ENCODE assay signal across 9 mouse cellular contexts in the genomic region with DNA sequence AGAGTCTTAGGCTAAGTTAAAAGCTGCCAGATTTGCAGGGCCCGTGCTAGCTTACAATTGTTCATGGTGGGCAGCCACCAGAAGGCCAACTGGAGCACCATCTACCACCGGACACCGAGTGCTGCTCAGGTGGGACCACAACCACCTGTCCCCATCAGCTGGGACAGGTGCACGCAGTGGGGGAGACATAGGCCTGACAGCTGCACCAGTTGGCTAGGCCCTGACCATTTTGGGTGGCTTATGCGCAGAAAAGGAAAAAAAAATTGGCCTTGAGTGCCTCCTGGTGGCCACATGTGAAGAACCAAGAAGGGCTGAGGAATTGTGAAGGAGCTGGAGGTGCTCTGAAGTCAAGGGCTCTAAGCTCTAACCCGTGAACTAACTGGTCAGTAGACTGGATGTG. TPM values are rescaled to one million over a fixed set of nuclear protein-coding genes. Genes with fewer than 3 reads are reported as not detected.
A peak's percentile ranks its signal among the peaks of the same experiment; 100 is the strongest.
DNase-seq lines count a peak whose midpoint lies in the region; ATAC-seq lines count a peak whose summit lies in the region.
"Had no signal": no experiment of that assay in that cellular context is flagged by ENCODE, and none has a peak within 500 bp of the region (broad histone marks: within the 10 kb centered on the region; RNA-seq: fewer than 3 reads in every experiment).

No protein-coding gene starts in this region.

- WGBS in kidney, embryonic 16.5 days = 30% methylated on average over 6 of the region's 6 CpGs
- WGBS in embryonic facial prominence, embryonic 15.5 days = 30% methylated on average over 6 of the region's 6 CpGs
- 29% methylated on average over 6 of the region's 6 CpGs for WGBS in heart, embryonic 15.5 days

- H3K4me3 ChIP-seq in kidney, embryonic 16.5 days (ENCODE audit: low read length) = no peak overlapping the region
- no peak overlapping the region for H3K4me3 ChIP-seq in embryonic facial prominence, embryonic 15.5 days (replicated peaks)
- no peak overlapping the region for H3K4me3 ChIP-seq in heart, embryonic 15.5 days
- H3K4me3 ChIP-seq: limb, embryonic 15.5 days had no signal

- ATAC-seq in kidney, embryonic 16.5 days (ENCODE audit: low FRiP score, low TSS enrichment) = no peak
- no peak for ATAC-seq in embryonic facial prominence, embryonic 15.5 days (ENCODE audit: insufficient number of reproducible peaks, low FRiP score, low TSS enrichment, low read depth)
- ATAC-seq in heart, embryonic 15.5 days (replicated peaks; ENCODE audit: insufficient number of reproducible peaks, insufficient read depth, low FRiP score, low read depth) = peak; percentile 4

- peak; percentile 81 for DNase-seq in kidney, adult 18-20 months
- DNase-seq in adrenal gland, postnatal 36 days = peak; percentile 60 to 76
- peak; percentile 75 to 82 for DNase-seq in kidney, postnatal 25 days
- DNase-seq in lung, postnatal 4 days = peak; percentile 65 to 85
- DNase-seq in retina, postnatal 7 days (ENCODE audit: low read depth, low spot score) = peak; percentile 74

- no peak overlapping the region for H3K27ac ChIP-seq in kidney, embryonic 16.5 days (ENCODE audit: low read length)
- H3K27ac ChIP-seq in embryonic facial prominence, embryonic 15.5 days (replicated peaks) = peak overlapping the region; percentile 66; the same call in 1 of the 2 replicates
- no peak overlapping the region for H3K27ac ChIP-seq in heart, embryonic 15.5 days
- H3K27ac ChIP-seq: limb, embryonic 15.5 days had no signal

- H3K27me3 ChIP-seq in kidney, embryonic 16.5 days (ENCODE audit: insufficient read depth, low read length) = no peaks in the 10 kb centered on the region
- H3K27me3 ChIP-seq in embryonic facial prominence, embryonic 15.5 days = no peaks in the 10 kb centered on the region
- H3K27me3 ChIP-seq in heart, embryonic 15.5 days = no peaks in the 10 kb centered on the region
- H3K27me3 ChIP-seq: limb, embryonic 15.5 days had no signal

- H3K9me3 ChIP-seq in kidney, embryonic 16.5 days (ENCODE audit: low read length) = no peaks in the 10 kb centered on the region
- no peaks in the 10 kb centered on the region for H3K9me3 ChIP-seq in embryonic facial prominence, embryonic 15.5 days (replicated peaks)
- H3K9me3 ChIP-seq in heart, embryonic 15.5 days (replicated peaks) = no peaks in the 10 kb centered on the region
- H3K9me3 ChIP-seq: limb, embryonic 15.5 days had no signal

- no peaks in the 10 kb centered on the region for H3K36me3 ChIP-seq in kidney, embryonic 16.5 days (ENCODE audit: insufficient read depth, low read length)
- H3K36me3 ChIP-seq in embryonic facial prominence, embryonic 15.5 days = no peaks in the 10 kb centered on the region
- H3K36me3 ChIP-seq in heart, embryonic 15.5 days = no peaks in the 10 kb centered on the region
- H3K36me3 ChIP-seq: limb, embryonic 15.5 days had no signal

- H3K4me1 ChIP-seq in kidney, embryonic 16.5 days (ENCODE audit: insufficient read depth, low read length) = peaks cover 33% of the 10 kb centered on the region
- H3K4me1 ChIP-seq in embryonic facial prominence, embryonic 15.5 days = peaks cover 52% of the 10 kb centered on the region
- H3K4me1 ChIP-seq in heart, embryonic 15.5 days (replicated peaks) = peaks cover 38% of the 10 kb centered on the region

- no peak overlapping the region for H3K9ac ChIP-seq in kidney, embryonic 16.5 days (replicated peaks; ENCODE audit: low read length)
- no peak overlapping the region for H3K9ac ChIP-seq in embryonic facial prominence, embryonic 15.5 days
- no peak overlapping the region for H3K9ac ChIP-seq in heart, embryonic 15.5 days
- H3K9ac ChIP-seq: limb, embryonic 15.5 days had no signal

- H3K4me2 ChIP-seq in kidney, embryonic 16.5 days (replicated peaks; ENCODE audit: low read depth, low read length) = no peak overlapping the region
- H3K4me2 ChIP-seq in embryonic facial prominence, embryonic 15.5 days (replicated peaks) = no peak overlapping the region
- no peak overlapping the region for H3K4me2 ChIP-seq in heart, embryonic 15.5 days
- H3K4me2 ChIP-seq: limb, embryonic 15.5 days had no signal

RNA-seq across cellular contexts. Expression of gene Bag5, which starts 16.8 kb away (rescaled TPM):
- polyA plus RNA-seq in kidney, embryonic 16.5 days (2015; fragmentation: Nextera tagmentation; extraction: Ambion mirVana) = 52.0 and 59.5 TPM in 2 replicates
- 10 to 100 TPM; 37.2 to 39.8 TPM for total RNA-seq in adrenal gland, postnatal 36 days (2021)
- 65.5 and 66.6 TPM in 2 replicates for polyA plus RNA-seq in embryonic facial prominence, embryonic 15.5 days (2015; fragmentation: Nextera tagmentation; extraction: Ambion mirVana)
- 36.2 and 39.9 TPM in 2 replicates for polyA plus RNA-seq in heart, embryonic 15.5 days (2015; fragmentation: Nextera tagmentation; extraction: Ambion mirVana)

RNA-seq across cellular contexts. Expression of gene Apopt1, which starts 16.8 kb away (rescaled TPM):
- 54.8 TPM in 2 replicates for polyA plus RNA-seq in kidney, embryonic 16.5 days (2015; fragmentation: Nextera tagmentation; extraction: Ambion mirVana)
- total RNA-seq in adrenal gland, postnatal 36 days (2021) = 10 to 100 TPM; 58.8 to 76.2 TPM
- polyA plus RNA-seq in embryonic facial prominence, embryonic 15.5 days (2015; fragmentation: Nextera tagmentation; extraction: Ambion mirVana) = 52.6 and 55.7 TPM in 2 replicates
- 41.3 and 41.5 TPM in 2 replicates for polyA plus RNA-seq in heart, embryonic 15.5 days (2015; fragmentation: Nextera tagmentation; extraction: Ambion mirVana)

RNA-seq across cellular contexts. Expression of gene Trmt61a, which starts 18.3 kb away (rescaled TPM):
- polyA plus RNA-seq in kidney, embryonic 16.5 days (2015; fragmentation: Nextera tagmentation; extraction: Ambion mirVana) = 11.6 and 12.2 TPM in 2 replicates
- total RNA-seq in adrenal gland, postnatal 36 days (2021) = 10 to 100 TPM; 15.7 to 18.6 TPM
- polyA plus RNA-seq in embryonic facial prominence, embryonic 15.5 days (2015; fragmentation: Nextera tagmentation; extraction: Ambion mirVana) = 13.3 and 15.4 TPM in 2 replicates
- polyA plus RNA-seq in heart, embryonic 15.5 days (2015; fragmentation: Nextera tagmentation; extraction: Ambion mirVana) = 6.1 and 9.0 TPM in 2 replicates

RNA-seq across cellular contexts. Expression of gene Ckb, which starts 24.1 kb away (rescaled TPM):
- polyA plus RNA-seq in kidney, embryonic 16.5 days (2015; fragmentation: Nextera tagmentation; extraction: Ambion mirVana) = 134 and 188 TPM in 2 replicates
- total RNA-seq in adrenal gland, postnatal 36 days (2021) = 10 to 100 TPM; 34.2 to 53.4 TPM
- 247 and 255 TPM in 2 replicates for polyA plus RNA-seq in embryonic facial prominence, embryonic 15.5 days (2015; fragmentation: Nextera tagmentation; extraction: Ambion mirVana)
- polyA plus RNA-seq in heart, embryonic 15.5 days (2015; fragmentation: Nextera tagmentation; extraction: Ambion mirVana) = 315 and 319 TPM in 2 replicates
